Mouse (Mus musculus) liver, embryonic 11.5 days (tissue): Measurements from ENCODE around the gene Cnksr3. TPM values are rescaled to one million over a fixed set of nuclear protein-coding genes. Genes with fewer than 3 reads are reported as not detected.

Experiments
- ATAC-seq: fragments of 200-750 bp; cut with Nextera tagmentation; replicated peaks from 2 replicates; pipeline ENCODE4 v1.8.0; 2017; ENCODE audit warnings: moderate number of reproducible peaks, mild to moderate bottlenecking, moderate TSS enrichment, moderate library complexity; ENCODE audit not compliant: low FRiP score
- DNase-seq: peaks from one replicate; pipeline ENCODE4 v3.0.0-alpha.2; 2017; ENCODE audit warnings: low spot score
- H3K27ac ChIP-seq: fragments of 300-500 bp; sonication (generic); 2 replicates; pipeline ENCODE4 v1.5.1; 2014; ENCODE audit warnings: mild to moderate bottlenecking, low read depth, low read length, control low read depth
- H3K27me3 ChIP-seq: fragments of 300-500 bp; sonication (generic); replicated peaks from 2 replicates; pipeline ENCODE4 v1.6.1; 2014; ENCODE audit warnings: low read length, mixed read lengths; ENCODE audit not compliant: control insufficient read depth, insufficient read depth
- H3K36me3 ChIP-seq: fragments of 300-500 bp; sonication (generic); 2 replicates; pipeline ENCODE4 v1.6.1; 2014; ENCODE audit warnings: mild to moderate bottlenecking, low read length, moderate library complexity, mixed read lengths; ENCODE audit not compliant: control insufficient read depth, insufficient read depth
- H3K4me1 ChIP-seq: fragments of 300-500 bp; sonication (generic); replicated peaks from 2 replicates; pipeline ENCODE4 v1.6.1; 2014; ENCODE audit warnings: low read length, mixed read lengths; ENCODE audit not compliant: control insufficient read depth, insufficient read depth
- H3K4me2 ChIP-seq: fragments of 300-500 bp; sonication (generic); 2 replicates; pipeline ENCODE4 v1.6.1; 2014; ENCODE audit warnings: mild to moderate bottlenecking, control low read depth, moderate library complexity
- H3K4me3 ChIP-seq: fragments of 300-500 bp; sonication (generic); 2 replicates; pipeline ENCODE4 v1.5.1; 2014; ENCODE audit warnings: low read depth, low read length, control low read depth
- H3K9ac ChIP-seq: fragments of 300-500 bp; sonication (generic); 2 replicates; pipeline ENCODE4 v1.6.1; 2014; ENCODE audit warnings: low read depth, low read length, control low read depth
- H3K9me3 ChIP-seq: fragments of 300-500 bp; sonication (generic); 2 replicates; pipeline ENCODE4 v1.6.1; 2016; ENCODE audit warnings: low read length, inconsistent platforms, mixed read lengths; ENCODE audit not compliant: control insufficient read depth
- WGBS: fragments of 180-500 bp; shearing (Covaris S2); extraction: QIAGEN DNeasy Blood & Tissue Kit; methylation state at CpG from one replicate; pipeline ENCODE4 v1.1.7; 2014; 5-methylcytosine and 5-hydroxymethylcytosine counted together
- polyA plus RNA-seq: library from polyadenylated mRNA; unstranded; fragments of >200 nt; fragmentation: Nextera tagmentation; extraction: Ambion mirVana; gene quantifications from 2 replicates; pipeline ENCODE4 v1.2.1, GENCODE M21; 2014

Cnksr3 gene
- polyA plus RNA-seq, 1 experiment from 2014 or later, result 8.7 TPM

DNA sequence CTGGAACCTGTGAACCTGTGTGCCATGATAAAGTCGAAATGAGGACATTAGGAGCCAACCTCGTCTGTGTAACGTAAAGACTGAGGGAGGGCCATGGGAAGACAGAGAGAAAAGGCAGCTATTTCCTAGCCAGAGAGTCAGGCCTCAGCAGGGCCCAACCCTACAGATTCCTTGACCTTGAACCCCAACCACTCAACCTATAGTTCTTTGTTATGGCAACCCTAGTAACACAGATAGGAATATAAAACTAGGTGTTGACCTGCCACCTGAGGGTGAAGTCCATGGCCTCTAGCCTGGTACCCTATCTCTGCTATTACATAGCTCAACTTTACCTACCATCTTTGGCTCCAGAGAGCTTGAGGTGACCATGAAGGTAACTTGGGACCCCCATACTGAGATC, 80.6 kb downstream of the Cnksr3 start:
- DNase-seq (no peak), ATAC-seq (no peak)
- H3K27me3 ChIP-seq, result no peaks in the 10 kb centered on the region
- H3K9ac ChIP-seq, result no peak overlapping the region
- no peak overlapping the region for H3K27ac ChIP-seq
- no peak overlapping the region for H3K4me3 ChIP-seq
- H3K4me2 ChIP-seq, result no peak overlapping the region
- H3K9me3 ChIP-seq, result no peaks in the 10 kb centered on the region
- 78% methylated on average over 3 of the region's 3 CpGs for WGBS
- H3K4me1 ChIP-seq, result no peaks in the 10 kb centered on the region
- peaks cover 17% of the 10 kb centered on the region; the same call in 1 of the 2 replicates for H3K36me3 ChIP-seq

DNA sequence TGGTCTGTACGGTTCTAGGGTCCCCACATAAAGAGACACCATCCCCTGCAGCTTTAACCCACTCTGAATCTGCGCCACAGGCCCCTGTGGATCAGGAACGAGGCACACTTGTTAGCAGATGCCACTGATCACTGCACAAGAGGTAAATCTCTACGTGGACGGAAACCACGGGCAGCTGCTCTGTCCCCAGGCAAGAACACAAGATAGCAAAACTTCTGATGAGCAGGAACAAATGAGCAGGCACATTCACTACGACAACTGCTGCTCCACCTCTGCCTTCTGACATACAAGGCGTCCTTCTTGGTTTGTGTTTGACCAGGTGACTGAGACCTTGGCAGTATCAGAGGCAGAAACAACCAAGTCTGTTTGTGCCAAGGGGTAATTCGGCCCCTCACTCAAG, 84.2 kb downstream of the Cnksr3 start:
- no peaks in the 10 kb centered on the region for H3K9me3 ChIP-seq
- DNase-seq (no peak), ATAC-seq (no peak)
- H3K4me1 ChIP-seq, result no peaks in the 10 kb centered on the region
- WGBS, result 89% methylated on average over 9 of the region's 9 CpGs
- no peak overlapping the region for H3K9ac ChIP-seq
- no peak overlapping the region for H3K4me2 ChIP-seq
- peaks cover 12% of the 10 kb centered on the region; the same call in 1 of the 2 replicates for H3K36me3 ChIP-seq
- no peaks in the 10 kb centered on the region for H3K27me3 ChIP-seq
- H3K4me3 ChIP-seq, result no peak overlapping the region
- no peak overlapping the region for H3K27ac ChIP-seq

DNA sequence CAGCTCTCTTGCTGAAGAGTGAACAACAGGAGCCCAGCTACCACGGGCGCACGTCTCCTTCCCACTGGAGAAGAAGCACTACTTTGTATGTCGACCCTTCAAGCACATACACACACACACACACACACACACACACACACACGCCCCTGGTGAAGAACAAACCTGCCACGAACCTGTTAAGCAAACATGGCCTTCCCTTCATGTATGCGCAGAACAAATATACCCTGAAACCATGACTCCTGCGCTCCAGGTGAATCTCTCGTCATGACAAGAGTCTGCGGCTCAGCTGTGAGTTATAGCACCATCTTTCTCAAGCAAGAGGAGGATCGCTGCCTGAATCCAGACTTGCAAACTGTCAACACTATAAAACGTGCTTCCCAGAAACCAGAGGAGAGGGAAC, 85.2 kb downstream of the Cnksr3 start:
- H3K27ac ChIP-seq, result no peak overlapping the region
- H3K4me2 ChIP-seq, result no peak overlapping the region
- no peaks in the 10 kb centered on the region for H3K4me1 ChIP-seq
- ATAC-seq (no peak), DNase-seq (no peak)
- peaks cover 11% of the 10 kb centered on the region; the same call in 1 of the 2 replicates for H3K36me3 ChIP-seq
- no peaks in the 10 kb centered on the region for H3K9me3 ChIP-seq
- no peaks in the 10 kb centered on the region for H3K27me3 ChIP-seq
- no peak overlapping the region for H3K9ac ChIP-seq
- no peak overlapping the region for H3K4me3 ChIP-seq
- WGBS, result 88% methylated on average over 12 of the region's 12 CpGs

DNA sequence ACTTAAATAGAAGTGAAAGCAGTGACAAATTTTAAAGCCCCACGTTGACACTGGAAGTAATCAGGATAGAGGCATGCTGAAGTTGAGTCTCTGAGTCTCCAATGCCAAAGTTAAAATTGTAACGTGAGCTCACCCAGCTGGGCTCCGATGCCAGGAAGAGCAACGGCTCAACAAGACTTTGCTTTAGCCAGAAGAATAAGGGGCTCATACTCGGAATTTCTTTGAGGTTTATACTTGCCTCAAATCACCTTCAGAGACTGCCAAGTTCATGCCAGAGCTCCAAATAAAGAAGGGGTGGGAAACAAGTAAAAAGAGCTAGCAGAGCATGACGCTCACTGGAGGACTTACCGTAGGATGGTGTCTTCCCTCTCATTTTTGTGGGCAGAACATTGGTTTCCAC, 85.8 kb downstream of the Cnksr3 start:
- no peak overlapping the region for H3K27ac ChIP-seq
- ATAC-seq, result no peak
- no peak overlapping the region for H3K4me2 ChIP-seq
- no peaks in the 10 kb centered on the region for H3K4me1 ChIP-seq
- no peak overlapping the region for H3K4me3 ChIP-seq
- H3K27me3 ChIP-seq, result no peaks in the 10 kb centered on the region
- WGBS, result 85% methylated on average over 7 of the region's 7 CpGs
- no peak for DNase-seq
- H3K9me3 ChIP-seq, result no peaks in the 10 kb centered on the region
- H3K9ac ChIP-seq, result no peak overlapping the region
- peaks cover 5% of the 10 kb centered on the region; the same call in 1 of the 2 replicates for H3K36me3 ChIP-seq

DNA sequence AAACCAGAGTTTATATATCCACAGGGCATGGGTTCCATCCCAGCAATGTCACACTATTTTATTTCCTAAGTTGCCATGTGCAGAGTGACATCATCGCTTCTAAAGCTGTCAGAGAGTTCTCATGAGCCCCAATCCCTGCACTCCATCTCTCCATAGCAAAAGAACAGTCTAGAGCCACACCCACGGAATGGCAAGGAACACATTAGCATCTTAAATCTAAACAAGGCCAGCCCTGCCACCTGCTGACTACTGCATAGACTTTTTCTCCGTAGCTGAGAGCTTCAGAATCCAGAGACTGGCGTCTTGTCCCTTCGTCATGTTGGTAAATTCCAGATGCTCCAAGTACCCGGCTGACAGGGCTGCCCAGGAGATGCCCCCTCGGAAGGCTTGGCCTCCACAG, 87.0 kb downstream of the Cnksr3 start:
- no peak overlapping the region for H3K4me3 ChIP-seq
- no peaks in the 10 kb centered on the region for H3K4me1 ChIP-seq
- peaks cover 7% of the 10 kb centered on the region; the same call in 1 of the 2 replicates for H3K36me3 ChIP-seq
- no peak overlapping the region for H3K9ac ChIP-seq
- 87% methylated on average over 7 of the region's 7 CpGs for WGBS
- ATAC-seq (no peak), DNase-seq (no peak)
- H3K9me3 ChIP-seq, result no peaks in the 10 kb centered on the region
- no peaks in the 10 kb centered on the region for H3K27me3 ChIP-seq
- no peak overlapping the region for H3K4me2 ChIP-seq
- H3K27ac ChIP-seq, result no peak overlapping the region

DNA sequence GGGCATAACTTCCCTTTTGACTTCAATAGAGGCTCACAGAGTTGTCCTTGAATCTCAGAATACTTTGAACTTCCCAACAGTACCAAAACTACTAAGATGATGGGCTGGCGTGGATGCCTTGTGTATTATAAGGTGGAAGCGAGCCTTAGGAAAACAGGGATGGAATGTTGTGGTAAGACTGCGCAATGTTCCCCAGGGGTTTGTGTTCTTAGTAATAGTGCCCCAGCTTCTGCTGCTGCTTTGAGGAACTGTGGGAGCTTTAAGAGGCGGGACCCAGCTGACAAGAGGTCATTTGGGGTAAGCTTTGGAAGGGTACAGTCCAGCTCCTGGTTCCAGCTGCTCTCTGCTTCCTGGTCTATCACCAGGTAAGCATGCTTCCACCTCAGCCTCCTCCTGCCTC, 89.7 kb downstream of the Cnksr3 start:
- H3K36me3 ChIP-seq, result peaks cover 5% of the 10 kb centered on the region; the same call in 1 of the 2 replicates
- no peak overlapping the region for H3K9ac ChIP-seq
- DNase-seq (no peak), ATAC-seq (no peak)
- WGBS, result 86% methylated on average over 4 of the region's 4 CpGs
- no peaks in the 10 kb centered on the region for H3K27me3 ChIP-seq
- no peaks in the 10 kb centered on the region; the same call in none of the 2 replicates for H3K4me1 ChIP-seq
- no peak overlapping the region for H3K4me3 ChIP-seq
- no peaks in the 10 kb centered on the region for H3K9me3 ChIP-seq
- H3K4me2 ChIP-seq, result no peak overlapping the region
- H3K27ac ChIP-seq, result no peak overlapping the region

DNA sequence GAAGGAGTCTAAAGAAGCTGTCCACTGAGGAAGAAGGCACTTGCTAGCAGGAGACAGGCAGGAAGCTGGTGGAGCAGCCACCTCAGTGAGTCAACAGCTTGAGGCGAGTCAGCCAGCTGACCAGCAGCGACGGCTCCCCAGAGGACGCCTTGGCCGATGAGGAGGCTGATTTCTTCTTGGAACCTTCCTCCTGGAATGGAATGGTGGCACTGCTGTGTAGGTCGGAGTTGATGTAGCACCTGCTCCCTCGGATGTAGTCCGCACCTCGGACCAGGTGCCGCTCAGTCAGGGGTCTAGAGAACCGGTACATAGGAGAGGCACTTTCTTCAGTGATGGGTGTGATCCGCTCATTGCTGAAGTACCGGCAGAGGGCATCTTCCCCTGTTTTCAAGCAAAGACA, 91.8 kb downstream of the Cnksr3 start:
- DNase-seq, result no peak
- no peak for ATAC-seq

DNA sequence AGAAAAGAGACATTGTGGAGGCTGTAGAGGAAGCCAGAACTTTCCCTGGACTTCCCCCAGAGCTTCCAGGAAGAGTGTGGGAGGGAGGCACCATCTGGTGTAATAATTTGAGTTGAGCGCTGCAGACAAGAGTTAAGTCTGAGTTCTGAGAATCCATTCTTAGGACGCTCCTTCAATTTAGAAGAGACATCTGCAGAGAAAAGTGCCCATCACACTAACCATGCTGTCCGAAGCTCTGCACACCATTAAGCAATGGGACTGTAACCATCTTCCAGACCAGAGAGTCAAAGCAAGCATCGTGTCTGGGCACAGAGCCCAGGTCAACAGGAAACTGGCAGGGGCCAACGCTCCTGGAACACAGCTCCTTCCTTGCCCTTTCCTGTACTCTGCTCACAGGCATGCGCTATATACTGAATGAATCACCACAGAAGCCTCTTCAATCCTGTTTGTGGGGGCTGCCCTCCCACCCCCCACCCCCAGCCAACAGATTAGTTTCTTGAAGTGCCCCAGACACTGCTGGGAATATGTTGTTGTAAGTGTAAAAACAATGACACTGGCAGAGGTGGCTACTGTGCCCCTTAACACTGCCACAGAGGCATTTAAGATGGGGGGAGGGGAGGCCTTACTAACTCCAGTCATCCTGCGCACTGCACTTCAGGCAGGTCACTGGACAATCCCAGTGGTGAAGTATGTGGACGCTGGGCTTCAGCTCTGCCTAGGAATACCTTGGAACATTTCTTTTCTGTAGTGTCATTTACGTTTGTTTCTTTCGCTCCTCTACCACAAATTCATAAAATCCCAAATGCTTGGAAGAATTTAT, 93.6 kb downstream of the Cnksr3 start:
- Histone ChIP-seq H3K9me3 (no peaks in the 10 kb centered on the region), H3K4me3 (no peak overlapping the region), H3K4me1 (no peaks in the 10 kb centered on the region; the same call in none of the 2 replicates), H3K4me2 (no peak overlapping the region), H3K27me3 (no peaks in the 10 kb centered on the region), H3K36me3 (peaks cover 5% of the 10 kb centered on the region; the same call in 1 of the 2 replicates), H3K27ac (no peak overlapping the region), H3K9ac (no peak overlapping the region)
- DNase-seq (no peak), ATAC-seq (no peak)
- 75% methylated on average over 10 of the region's 10 CpGs for WGBS

More for the DNA sequence above, 91.8 kb downstream of the Cnksr3 start:
- no peak overlapping the region for H3K4me3 ChIP-seq
- H3K27me3 ChIP-seq, result no peaks in the 10 kb centered on the region
- 92% methylated on average over 13 of the region's 13 CpGs for WGBS
- H3K4me2 ChIP-seq, result no peak overlapping the region
- H3K36me3 ChIP-seq, result peaks cover 5% of the 10 kb centered on the region; the same call in 1 of the 2 replicates
- H3K4me1 ChIP-seq, result no peaks in the 10 kb centered on the region; the same call in none of the 2 replicates
- H3K27ac ChIP-seq, result no peak overlapping the region
- no peaks in the 10 kb centered on the region for H3K9me3 ChIP-seq
- H3K9ac ChIP-seq, result no peak overlapping the region

DNA sequence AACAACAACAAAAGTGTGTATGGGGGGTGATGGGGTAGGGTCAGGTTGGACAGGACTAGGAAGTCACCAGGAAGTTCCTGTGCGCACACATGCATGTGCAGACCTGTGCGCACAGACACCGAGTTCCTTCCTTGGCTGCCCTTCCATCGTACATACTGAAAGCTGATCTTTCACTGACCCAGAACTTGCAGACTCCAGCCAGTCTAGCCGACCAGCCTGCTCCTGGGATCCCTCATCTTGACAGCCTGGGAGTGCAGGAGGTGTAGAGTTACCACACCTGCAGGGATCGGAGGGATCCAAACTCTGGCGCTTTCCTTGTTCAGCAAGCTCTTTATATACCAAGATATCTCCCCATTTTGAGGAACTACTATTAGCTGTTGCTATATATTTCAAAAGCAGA, 94.3 kb downstream of the Cnksr3 start:
- no peak for ATAC-seq
- Histone ChIP-seq H3K4me2 (no peak overlapping the region), H3K36me3 (peaks cover 5% of the 10 kb centered on the region; the same call in 1 of the 2 replicates), H3K27me3 (no peaks in the 10 kb centered on the region), H3K4me3 (no peak overlapping the region), H3K27ac (no peak overlapping the region), H3K9ac (no peak overlapping the region), H3K4me1 (no peaks in the 10 kb centered on the region; the same call in none of the 2 replicates), H3K9me3 (no peaks in the 10 kb centered on the region)
- WGBS, result 70% methylated on average over 7 of the region's 7 CpGs
- no peak for DNase-seq
